Mouse (Mus musculus) stomach, postnatal 0 days (tissue): ENCODE measurements around the gene Smim23. TPM values are rescaled to one million over a fixed set of nuclear protein-coding genes. Genes with fewer than 3 reads are reported as not detected.

Experiments
- ATAC-seq: fragments of 200-750 bp; cut with Nextera tagmentation; 2 replicates; pipeline ENCODE4 v1.8.0; 2017; ENCODE audit not compliant: low FRiP score, low TSS enrichment
- DNase-seq: peaks from one replicate; pipeline ENCODE4 v3.0.0-alpha.2; 2016; ENCODE audit warnings: low spot score
- H3K27ac ChIP-seq: fragments of 300-500 bp; sonication (generic); replicated peaks from 2 replicates; pipeline ENCODE4 v1.5.1; 2014; ENCODE audit warnings: mild to moderate bottlenecking, control low read depth
- H3K27me3 ChIP-seq: fragments of 300-500 bp; sonication (generic); 2 replicates; pipeline ENCODE4 v1.6.1; 2014; ENCODE audit warnings: low read length; ENCODE audit not compliant: control insufficient read depth, insufficient read depth
- H3K36me3 ChIP-seq: fragments of 300-500 bp; sonication (generic); 2 replicates; pipeline ENCODE4 v1.6.1; 2014; ENCODE audit warnings: low read length, mixed read lengths; ENCODE audit not compliant: control insufficient read depth, insufficient read depth
- H3K4me1 ChIP-seq: fragments of 300-500 bp; sonication (generic); replicated peaks from 2 replicates; pipeline ENCODE4 v1.6.1; 2014; ENCODE audit warnings: antibody characterized with exemption; ENCODE audit not compliant: control insufficient read depth, insufficient read depth
- H3K4me2 ChIP-seq: fragments of 300-500 bp; sonication (generic); replicated peaks from 2 replicates; pipeline ENCODE4 v1.6.1; 2014; ENCODE audit warnings: low read depth, mild to moderate bottlenecking, control low read depth, moderate library complexity
- H3K4me3 ChIP-seq: fragments of 300-500 bp; sonication (generic); 2 replicates; pipeline ENCODE4 v1.5.1; 2014; ENCODE audit warnings: low read depth, low read length, control low read depth
- H3K9ac ChIP-seq: fragments of 300-500 bp; sonication (generic); 2 replicates; pipeline ENCODE4 v1.6.1; 2014; ENCODE audit warnings: mild to moderate bottlenecking, low read length, control low read depth, mixed read lengths
- H3K9me3 ChIP-seq: fragments of 300-500 bp; sonication (generic); 2 replicates; pipeline ENCODE4 v1.6.1; 2016; ENCODE audit warnings: low read length; ENCODE audit not compliant: control insufficient read depth
- CTCF ChIP-seq: IDR thresholded peaks from 2 replicates; pipeline ENCODE4 v1.5.1; 2016; ENCODE audit warnings: antibody characterized with exemption, low read depth, mild to moderate bottlenecking, moderate library complexity
- EP300 ChIP-seq: optimal IDR thresholded peaks from 2 replicates; pipeline ENCODE3; 2016; ENCODE audit warnings: antibody characterized with exemption
- WGBS: fragments of 180-500 bp; shearing (Covaris S2); extraction: QIAGEN DNeasy Blood & Tissue Kit; methylation state at CpG from one replicate; pipeline ENCODE4 v1.1.7; 2014; 5-methylcytosine and 5-hydroxymethylcytosine counted together
- polyA plus RNA-seq: library from polyadenylated mRNA; unstranded; fragments of >200 nt; fragmentation: Nextera tagmentation; extraction: Ambion mirVana; gene quantifications from 2 replicates; pipeline ENCODE4 v1.2.1, GENCODE M21; 2015

Gene Smim23
- polyA plus RNA-seq, result not detected in 2 replicates

DNA sequence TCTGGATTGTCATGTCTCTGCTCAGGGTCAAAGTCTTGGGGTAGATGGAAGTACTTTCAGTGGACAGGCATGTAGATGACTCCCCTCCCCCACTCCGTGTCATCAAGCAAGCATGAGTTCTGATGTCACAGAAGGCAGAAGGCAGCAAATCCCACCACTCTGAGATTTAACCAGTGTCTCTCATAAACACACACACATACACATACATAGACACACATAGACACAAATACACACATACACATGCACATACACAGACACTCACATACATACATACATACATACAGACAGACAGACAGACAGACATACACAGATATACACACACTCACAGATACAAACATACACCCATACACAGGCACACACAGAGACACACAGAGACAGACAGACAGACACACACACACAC is at the start of gene Smim23:
TSS of gene Smim23 (minus strand) at position 101 of the 400 bp plus-strand sequence.
- Histone ChIP-seq H3K9ac (no peak within 1 kb of the TSS), H3K4me3 (no peak within 1 kb of the TSS), H3K36me3 (no peaks in the 10 kb centered on the region), H3K27ac (no peak within 1 kb of the TSS), H3K4me1 (no peaks in the 10 kb centered on the region), H3K27me3 (no peaks in the 10 kb centered on the region), H3K4me2 (no peak within 1 kb of the TSS), H3K9me3 (no peaks in the 10 kb centered on the region)
- 94% methylated on average over 1 of the region's 1 CpGs for WGBS
- TF ChIP-seq EP300 (no peak), CTCF (no peak)
- ATAC-seq (no peak), DNase-seq (no peak)

DNA sequence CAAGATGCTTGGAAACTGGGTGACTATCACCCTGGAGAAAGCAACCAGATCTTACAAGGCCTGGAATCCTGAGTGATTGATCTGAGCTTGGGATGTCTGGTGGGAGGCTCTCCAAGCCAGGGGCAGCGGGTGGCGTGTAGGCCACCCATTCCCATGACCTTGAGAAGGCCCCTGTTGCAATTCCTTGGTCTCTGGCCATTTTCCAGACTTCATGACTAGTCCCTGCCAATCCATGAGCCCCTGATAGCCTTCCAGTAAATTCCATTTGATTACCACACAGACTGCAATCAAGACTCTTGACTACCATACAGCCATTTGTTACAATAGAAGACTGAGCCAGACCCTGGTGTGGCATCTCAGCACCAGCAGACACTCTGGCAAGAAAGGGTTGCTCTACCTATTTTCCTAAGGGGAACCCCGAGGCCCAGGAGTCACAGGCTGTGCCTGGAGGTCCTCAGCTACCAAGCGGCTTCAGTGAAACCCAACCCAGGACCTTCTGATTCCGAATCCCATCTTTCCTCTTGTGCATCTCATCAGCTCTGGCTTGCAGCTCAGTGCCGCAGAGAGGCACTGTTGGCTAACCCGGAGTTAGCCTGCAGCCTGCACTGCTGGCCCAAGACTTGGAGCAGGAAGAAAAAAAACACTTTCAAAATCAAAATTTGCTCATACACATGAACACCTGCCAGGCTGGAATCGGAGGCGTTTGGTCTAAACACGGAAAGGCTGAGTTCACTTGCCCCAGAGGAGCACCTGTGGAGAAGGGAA is 44.4 kb upstream of the Smim23 start:
- no peak overlapping the region for H3K27ac ChIP-seq
- WGBS, result 70% methylated on average over 10 of the region's 10 CpGs
- no peaks in the 10 kb centered on the region for H3K36me3 ChIP-seq
- no peak overlapping the region for H3K9ac ChIP-seq
- no peaks in the 10 kb centered on the region for H3K9me3 ChIP-seq
- no peak for ATAC-seq
- H3K4me1 ChIP-seq, result no peaks in the 10 kb centered on the region
- H3K4me3 ChIP-seq, result no peak overlapping the region
- DNase-seq, result no peak
- TF ChIP-seq EP300 (no peak), CTCF (no peak)
- no peak overlapping the region for H3K4me2 ChIP-seq
- no peaks in the 10 kb centered on the region for H3K27me3 ChIP-seq

DNA sequence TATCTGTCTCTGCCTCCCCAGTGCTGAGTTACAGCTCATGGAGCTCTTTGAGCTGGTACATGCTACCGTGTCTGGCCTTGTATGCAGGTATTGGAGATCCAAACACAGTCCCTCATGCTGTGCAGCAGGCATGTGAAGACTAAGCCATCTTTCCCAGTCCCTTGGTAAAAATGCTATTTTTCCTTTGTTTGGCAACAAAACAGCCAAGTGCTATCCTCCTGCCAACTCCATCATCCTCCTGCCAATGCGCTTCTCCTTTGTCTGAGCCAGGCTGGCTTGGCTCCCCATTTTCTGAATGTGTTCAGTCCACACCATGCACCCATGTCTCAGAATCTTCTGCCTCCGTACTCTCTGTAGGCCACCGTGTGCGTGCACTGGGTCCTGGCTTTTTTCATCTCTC is 40.2 kb upstream of the Smim23 start:
- DNase-seq (no peak), ATAC-seq (no peak)
- Histone ChIP-seq H3K27me3 (no peaks in the 10 kb centered on the region), H3K4me2 (no peak overlapping the region), H3K27ac (no peak overlapping the region), H3K4me1 (no peaks in the 10 kb centered on the region), H3K36me3 (no peaks in the 10 kb centered on the region), H3K4me3 (no peak overlapping the region), H3K9ac (no peak overlapping the region), H3K9me3 (no peaks in the 10 kb centered on the region)
- WGBS, result 74% methylated on average over 5 of the region's 5 CpGs
- TF ChIP-seq CTCF, result no peak
- no peak for TF ChIP-seq EP300

DNA sequence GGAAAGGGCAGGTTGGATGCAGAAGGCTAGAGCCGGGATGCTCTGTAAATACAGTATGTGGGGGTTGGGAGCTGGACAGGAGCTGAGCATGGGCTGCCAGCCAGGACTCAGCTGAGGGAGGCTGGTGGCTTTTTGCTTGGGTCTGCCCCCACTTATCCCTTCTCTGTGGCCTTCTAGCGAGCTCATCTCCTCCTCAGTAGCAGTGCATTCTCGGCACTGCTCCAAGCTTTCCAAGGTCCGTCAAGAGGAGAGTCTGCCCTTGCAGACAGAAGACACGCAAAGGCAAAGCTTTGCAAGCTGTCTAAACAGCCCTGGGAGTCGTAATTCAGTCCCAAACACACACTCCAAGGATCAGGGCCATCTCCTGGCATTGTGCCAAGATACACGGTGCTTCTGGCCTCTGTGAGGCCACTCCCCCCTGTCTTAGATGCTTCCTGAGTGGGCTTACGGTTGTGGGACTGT is 33.0 kb upstream of the Smim23 start:
- TF ChIP-seq CTCF (no peak), EP300 (no peak)
- Histone ChIP-seq H3K27me3 (no peaks in the 10 kb centered on the region), H3K4me2 (no peak overlapping the region), H3K9me3 (no peaks in the 10 kb centered on the region), H3K36me3 (no peaks in the 10 kb centered on the region), H3K9ac (no peak overlapping the region), H3K4me1 (no peaks in the 10 kb centered on the region), H3K4me3 (no peak overlapping the region), H3K27ac (no peak overlapping the region)
- ATAC-seq (no peak), DNase-seq (no peak)
- WGBS, result 10% methylated on average over 8 of the region's 8 CpGs

- H3K9ac ChIP-seq, result no peak overlapping the region
- no peaks in the 10 kb centered on the region for H3K4me1 ChIP-seq
- H3K9me3 ChIP-seq, result no peaks in the 10 kb centered on the region
- ATAC-seq (no peak), DNase-seq (no peak)
- H3K27ac ChIP-seq, result no peak overlapping the region
- H3K27me3 ChIP-seq, result no peaks in the 10 kb centered on the region
- 54% methylated on average over 20 of the region's 20 CpGs for WGBS
- H3K4me2 ChIP-seq, result no peak overlapping the region
- TF ChIP-seq EP300, result no peak
- TF ChIP-seq CTCF, result no peak
- no peak overlapping the region for H3K4me3 ChIP-seq
- H3K36me3 ChIP-seq, result no peaks in the 10 kb centered on the region
These were observed 22.3 kb upstream of the Smim23 start for GRCm38 (mm10) chr11:32846682-32847222.

GRCm38 (mm10) chr11:32841169-32841568 is 16.8 kb upstream of the Smim23 start:
- no peak for ATAC-seq
- Histone ChIP-seq H3K27ac (no peak overlapping the region), H3K4me2 (no peak overlapping the region), H3K9me3 (no peaks in the 10 kb centered on the region), H3K27me3 (no peaks in the 10 kb centered on the region), H3K36me3 (no peaks in the 10 kb centered on the region), H3K9ac (no peak overlapping the region), H3K4me3 (no peak overlapping the region), H3K4me1 (no peaks in the 10 kb centered on the region)
- TF ChIP-seq CTCF (no peak), EP300 (no peak)
- WGBS, result 43% methylated on average over 5 of the region's 5 CpGs
- DNase-seq, result no peak
